Mouse (Mus musculus) lung, embryonic 15.5 days (tissue): Measurements from ENCODE around the gene 2010300C02Rik. TPM values are rescaled to one million over a fixed set of nuclear protein-coding genes. Genes with fewer than 3 reads are reported as not detected.
"Not testable (repeated sequence)": the region's sequence is repeated elsewhere in the genome, so short reads cannot be mapped to it uniquely, and the experiment has no call there.

Experiments used
- ATAC-seq: fragments of 200-750 bp; cut with Nextera tagmentation; 2 replicates; pipeline ENCODE4 v1.8.0; 2017; ENCODE audit warnings: moderate number of reproducible peaks, borderline replicate concordance; ENCODE audit not compliant: low FRiP score, low TSS enrichment; ENCODE audit errors: extremely low read depth
- H3K27ac ChIP-seq: fragments of 300-500 bp; sonication (generic); 2 replicates; pipeline ENCODE4 v1.5.1; 2015; ENCODE audit warnings: moderate library complexity, mild to moderate bottlenecking, inconsistent platforms
- H3K27me3 ChIP-seq: fragments of 300-500 bp; sonication (generic); 2 replicates; pipeline ENCODE4 v1.6.1; 2015; ENCODE audit warnings: inconsistent platforms
- H3K36me3 ChIP-seq: fragments of 300-500 bp; sonication (generic); 2 replicates; pipeline ENCODE4 v1.6.1; 2015; ENCODE audit warnings: inconsistent platforms
- H3K4me1 ChIP-seq: fragments of 300-500 bp; sonication (generic); 2 replicates; pipeline ENCODE4 v1.6.1; 2015; ENCODE audit warnings: inconsistent platforms
- H3K4me2 ChIP-seq: fragments of 300-500 bp; sonication (generic); 2 replicates; pipeline ENCODE4 v1.6.1; 2015; ENCODE audit warnings: inconsistent platforms, mild to moderate bottlenecking, moderate library complexity
- H3K4me3 ChIP-seq: fragments of 300-500 bp; sonication (generic); 2 replicates; pipeline ENCODE4 v1.5.1; 2015; ENCODE audit warnings: mild to moderate bottlenecking, inconsistent platforms
- H3K9ac ChIP-seq: fragments of 300-500 bp; sonication (generic); 2 replicates; pipeline ENCODE4 v1.6.1; 2015; ENCODE audit warnings: inconsistent platforms
- H3K9me3 ChIP-seq: fragments of 300-500 bp; sonication (generic); 2 replicates; pipeline ENCODE4 v1.6.1; 2016; ENCODE audit warnings: inconsistent platforms
- WGBS: fragments of 180-500 bp; shearing (Covaris S2); methylation state at CpG from one replicate; pipeline ENCODE4 v1.1.7; 2015; 5-methylcytosine and 5-hydroxymethylcytosine counted together
- polyA plus RNA-seq: library from polyadenylated mRNA; unstranded; fragments of >200 nt; fragmentation: Nextera tagmentation; extraction: Ambion mirVana; gene quantifications from 2 replicates; pipeline ENCODE4 v1.2.1, GENCODE M21; 2015

Gene 2010300C02Rik
- polyA plus RNA-seq, 1 experiment from 2014 or later, result 12.1 TPM

DNA sequence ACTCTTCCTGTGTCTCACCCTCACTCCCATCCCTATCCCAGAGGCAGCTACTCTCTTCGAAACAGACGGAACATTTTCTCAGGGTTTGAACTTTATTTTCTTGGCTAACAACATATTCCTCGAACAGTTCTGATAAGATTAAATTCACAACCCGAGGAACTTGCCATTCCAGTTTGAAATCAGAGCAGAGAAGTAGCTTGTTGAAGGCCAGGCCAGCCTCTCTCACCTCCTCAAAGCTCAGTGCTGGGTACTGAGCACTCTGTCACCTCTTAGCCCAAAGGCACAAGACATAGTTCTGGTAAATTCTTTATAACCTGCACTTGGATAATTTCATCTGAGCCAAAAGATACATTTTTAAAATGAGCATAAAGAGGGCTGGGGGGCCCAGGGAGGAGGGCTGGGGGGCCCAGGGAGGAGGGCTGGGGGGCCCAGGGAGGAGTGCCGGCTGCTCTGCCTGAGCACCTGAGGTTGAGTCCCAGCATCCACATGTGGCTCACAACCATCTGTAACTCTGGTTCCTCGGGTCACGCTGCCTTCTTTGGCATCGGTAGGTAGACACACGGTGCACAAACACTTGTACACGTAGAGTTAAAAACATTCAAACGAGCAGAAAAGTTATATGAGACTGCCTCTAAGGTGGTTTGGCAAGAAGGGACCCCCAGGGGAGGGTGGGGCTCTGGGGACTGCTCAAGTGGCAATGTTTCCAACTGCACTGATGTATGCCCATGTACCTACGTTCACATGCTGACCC, 104.4 kb downstream of the 2010300C02Rik start:
- Histone ChIP-seq H3K9me3 (no peaks in the 10 kb centered on the region), H3K4me2 (peak overlapping the region; percentile 19; the same call in 1 of the 2 replicates), H3K27ac (peak overlapping the region; percentile 87), H3K9ac (no peak overlapping the region), H3K36me3 (no peaks in the 10 kb centered on the region), H3K4me3 (no peak overlapping the region), H3K27me3 (no peaks in the 10 kb centered on the region), H3K4me1 (peaks cover 32% of the 10 kb centered on the region)
- peak; percentile 26; the same call in 1 of the 2 replicates for ATAC-seq
- 46% methylated on average over 12 of the region's 12 CpGs for WGBS

DNA sequence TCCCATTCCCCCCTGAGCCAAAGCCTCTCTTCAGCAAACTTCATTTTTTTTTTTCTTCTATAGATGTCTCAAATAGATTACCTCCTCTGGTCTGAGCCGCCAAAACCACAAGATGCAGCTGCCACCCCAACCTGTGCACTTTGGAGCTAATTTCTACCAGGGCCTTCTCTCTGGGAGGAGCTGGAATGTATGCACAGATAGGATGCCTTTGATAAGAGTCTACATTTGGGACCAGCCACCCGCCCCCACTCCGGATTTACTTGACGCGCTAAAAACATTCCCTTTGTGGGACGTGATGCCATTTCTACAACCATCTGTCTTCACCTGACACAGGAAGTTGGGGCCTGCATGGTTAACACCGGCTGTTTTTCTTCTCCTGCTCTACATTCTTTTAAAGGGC, 105.0 kb downstream of the 2010300C02Rik start:
- Histone ChIP-seq H3K4me2 (peak overlapping the region; percentile 19; the same call in 1 of the 2 replicates), H3K4me1 (peaks cover 32% of the 10 kb centered on the region), H3K27ac (peak overlapping the region; percentile 87), H3K27me3 (no peaks in the 10 kb centered on the region), H3K4me3 (no peak overlapping the region), H3K9ac (no peak overlapping the region), H3K36me3 (no peaks in the 10 kb centered on the region), H3K9me3 (no peaks in the 10 kb centered on the region)
- 9% methylated on average over 7 of the region's 7 CpGs for WGBS
- ATAC-seq, result no peak

DNA sequence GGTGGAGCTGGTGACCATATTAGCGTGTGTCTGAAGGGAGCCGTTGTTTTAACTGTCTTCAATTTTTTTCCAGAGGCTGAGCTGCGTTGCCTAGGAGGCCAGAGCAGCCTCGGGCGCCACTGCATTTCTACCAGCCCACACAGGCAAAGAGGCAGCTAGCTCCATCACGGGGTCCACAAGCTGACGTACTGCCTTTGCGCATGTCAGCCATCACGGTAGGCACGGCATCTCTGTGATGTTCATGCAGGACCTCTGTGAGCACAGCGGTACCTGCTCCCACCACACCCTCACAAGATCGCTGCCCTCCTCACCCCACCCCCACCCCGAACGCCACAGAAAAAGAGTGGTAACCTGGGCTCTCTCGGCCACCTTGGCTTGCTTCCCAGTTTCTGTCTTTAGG, 105.8 kb downstream of the 2010300C02Rik start:
- Histone ChIP-seq H3K27ac (peak overlapping the region; percentile 87), H3K36me3 (no peaks in the 10 kb centered on the region), H3K9ac (no peak overlapping the region), H3K9me3 (no peaks in the 10 kb centered on the region), H3K4me1 (peaks cover 32% of the 10 kb centered on the region), H3K27me3 (no peaks in the 10 kb centered on the region), H3K4me3 (no peak overlapping the region), H3K4me2 (0 out of 2 replicates have a peak overlapping the region, but pooled peaks have one; percentile 16)
- WGBS, result 40% methylated on average over 15 of the region's 15 CpGs
- no peak for ATAC-seq

DNA sequence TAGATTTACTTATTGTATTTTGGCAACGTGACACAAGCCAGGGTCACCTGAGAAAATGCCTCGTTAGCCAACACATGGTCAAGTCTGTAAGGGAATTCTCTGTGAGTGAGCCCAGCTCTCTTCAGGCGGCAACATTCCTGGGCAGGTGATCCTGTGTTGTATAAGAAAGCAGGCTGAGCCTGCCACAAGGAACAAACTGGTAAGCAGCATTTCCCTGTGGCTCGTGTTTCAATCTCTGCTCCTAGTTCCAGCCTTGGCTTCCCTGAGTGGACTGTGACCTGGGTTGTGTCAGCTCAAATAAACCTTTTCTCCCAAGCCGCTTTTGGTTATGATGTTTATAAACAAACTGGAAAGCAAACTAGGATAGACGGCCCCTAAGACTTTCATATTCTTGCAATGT, 108.9 kb downstream of the 2010300C02Rik start:
- Histone ChIP-seq H3K9ac (no peak overlapping the region), H3K4me2 (no peak overlapping the region), H3K4me3 (no peak overlapping the region), H3K36me3 (no peaks in the 10 kb centered on the region), H3K4me1 (peaks cover 25% of the 10 kb centered on the region), H3K27me3 (no peaks in the 10 kb centered on the region), H3K27ac (no peak overlapping the region), H3K9me3 (no peaks in the 10 kb centered on the region)
- no peak for ATAC-seq
- 54% methylated on average over 6 of the region's 6 CpGs for WGBS

DNA sequence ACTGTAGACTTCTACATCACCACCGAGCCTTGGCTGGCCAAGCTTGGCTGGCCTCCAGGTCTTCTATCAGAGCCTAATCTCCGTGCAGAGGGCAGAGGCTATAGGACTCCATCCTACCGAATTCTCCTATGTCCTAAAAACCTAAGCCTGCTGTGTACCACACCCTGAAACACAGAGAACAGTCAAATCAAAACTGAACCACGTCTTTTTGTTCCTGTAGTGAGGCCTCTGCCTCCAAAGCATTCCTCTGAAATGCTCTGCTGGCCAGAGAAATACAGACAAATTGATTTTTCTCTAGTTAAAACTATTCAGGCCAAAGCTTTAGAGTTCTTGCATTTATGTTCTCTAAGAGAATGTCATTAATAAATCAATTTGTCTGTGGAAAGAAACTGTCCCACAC, 109.6 kb downstream of the 2010300C02Rik start:
- Histone ChIP-seq H3K9ac (no peak overlapping the region), H3K27ac (no peak overlapping the region), H3K4me1 (peaks cover 19% of the 10 kb centered on the region), H3K4me3 (no peak overlapping the region), H3K27me3 (no peaks in the 10 kb centered on the region), H3K9me3 (no peaks in the 10 kb centered on the region), H3K36me3 (no peaks in the 10 kb centered on the region), H3K4me2 (no peak overlapping the region)
- no peak for ATAC-seq
- 57% methylated on average over 4 of the region's 4 CpGs for WGBS

DNA sequence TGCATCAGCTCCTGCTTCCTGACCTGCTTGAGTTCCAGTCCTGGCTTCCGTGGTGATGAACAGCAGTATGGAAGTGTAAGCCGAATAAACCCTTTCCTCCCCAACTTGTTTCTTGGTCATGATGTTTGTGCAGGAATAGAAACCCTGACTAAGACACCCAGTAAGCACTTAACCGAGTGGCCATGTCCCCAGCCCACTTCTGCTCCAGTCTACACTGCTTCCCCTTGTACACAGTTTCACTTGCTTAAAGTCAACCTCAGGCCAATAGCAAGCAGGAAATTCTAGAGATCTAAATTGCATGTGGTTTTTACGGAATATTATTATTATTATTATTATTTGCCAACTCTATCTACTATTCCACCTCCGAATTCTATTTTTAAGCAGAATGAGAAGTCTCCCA, 114.2 kb downstream of the 2010300C02Rik start:
- H3K27ac ChIP-seq, H3K4me2 ChIP-seq, H3K4me3 ChIP-seq, H3K36me3 ChIP-seq, ATAC-seq, H3K4me1 ChIP-seq, H3K9ac ChIP-seq, H3K27me3 ChIP-seq, H3K9me3 ChIP-seq: not testable (repeated sequence)
- WGBS, result 80% methylated on average over 5 of the region's 5 CpGs

DNA sequence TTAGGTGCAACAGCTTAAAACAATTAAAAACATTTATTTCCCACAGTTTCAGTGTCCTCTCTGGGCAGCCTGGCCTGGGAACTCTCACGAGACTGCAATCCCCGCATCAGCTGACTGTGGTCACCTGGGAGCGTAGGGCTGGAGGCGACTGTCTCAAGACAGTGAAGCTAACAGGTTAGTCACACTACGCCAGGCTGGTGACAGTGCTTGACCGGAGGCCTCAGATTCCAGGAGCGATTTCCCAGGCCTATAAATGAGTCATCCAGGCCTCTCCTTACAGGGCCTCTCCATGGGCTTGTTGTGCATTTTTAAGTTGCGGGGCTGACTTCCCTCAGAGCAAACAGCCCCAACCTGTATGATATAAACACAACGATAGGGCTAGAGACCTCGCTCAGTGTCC, 116.7 kb downstream of the 2010300C02Rik start:
- Histone ChIP-seq H3K4me1 (no peaks in the 10 kb centered on the region), H3K4me2 (no peak overlapping the region), H3K9ac (no peak overlapping the region), H3K4me3 (no peak overlapping the region), H3K9me3 (no peaks in the 10 kb centered on the region), H3K27me3 (no peaks in the 10 kb centered on the region), H3K27ac (no peak overlapping the region), H3K36me3 (no peaks in the 10 kb centered on the region)
- WGBS, result 86% methylated on average over 10 of the region's 10 CpGs
- ATAC-seq, result no peak

DNA sequence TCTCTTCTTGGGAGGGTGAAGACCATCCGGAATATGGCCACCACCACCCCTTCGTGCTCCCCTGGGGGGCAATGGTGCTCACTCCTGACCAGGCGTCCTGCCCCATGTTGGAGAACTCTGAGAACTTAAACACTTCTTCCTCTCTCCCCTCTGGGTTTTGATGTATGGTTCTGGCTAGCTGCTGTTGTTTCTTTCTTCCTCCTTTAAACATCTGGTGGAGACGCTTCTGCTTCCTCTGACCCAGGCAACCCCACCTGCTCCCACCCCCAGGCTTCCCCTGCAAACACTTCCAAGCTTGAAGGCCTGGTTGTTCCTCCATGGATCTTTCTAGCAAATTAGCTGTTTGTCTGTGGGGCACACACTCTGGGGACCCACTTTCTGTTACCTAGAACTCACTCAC, 117.6 kb downstream of the 2010300C02Rik start:
- Histone ChIP-seq H3K9ac (no peak overlapping the region), H3K36me3 (no peaks in the 10 kb centered on the region), H3K4me3 (no peak overlapping the region), H3K9me3 (no peaks in the 10 kb centered on the region), H3K27me3 (no peaks in the 10 kb centered on the region), H3K4me1 (no peaks in the 10 kb centered on the region), H3K4me2 (no peak overlapping the region), H3K27ac (no peak overlapping the region)
- 72% methylated on average over 4 of the region's 4 CpGs for WGBS
- ATAC-seq, result no peak

DNA sequence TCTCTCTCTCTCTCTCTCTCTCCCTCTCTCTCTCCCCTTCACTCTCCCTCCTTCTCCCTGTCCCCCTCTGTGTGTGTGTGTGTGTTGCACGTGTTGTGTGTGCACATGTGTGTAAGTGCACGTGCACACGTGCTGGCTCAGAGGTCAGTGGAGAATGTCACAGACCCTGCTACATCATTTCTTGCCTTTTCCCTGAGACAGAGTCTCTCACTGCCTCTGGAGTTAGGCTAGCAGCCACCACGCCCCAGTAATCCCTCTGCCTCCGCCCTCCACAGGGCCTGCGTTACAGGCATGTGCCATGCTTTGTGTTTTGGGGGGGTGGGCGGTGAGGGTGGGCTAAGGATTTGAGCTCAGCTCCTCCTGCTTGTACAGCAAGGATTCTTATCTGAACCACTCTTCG, 118.4 kb downstream of the 2010300C02Rik start:
- Histone ChIP-seq H3K27me3 (no peaks in the 10 kb centered on the region), H3K4me1 (no peaks in the 10 kb centered on the region), H3K36me3 (no peaks in the 10 kb centered on the region), H3K9me3 (no peaks in the 10 kb centered on the region), H3K9ac (no peak overlapping the region), H3K4me3 (no peak overlapping the region), H3K27ac (no peak overlapping the region), H3K4me2 (no peak overlapping the region)
- 84% methylated on average over 8 of the region's 8 CpGs for WGBS
- no peak for ATAC-seq

DNA sequence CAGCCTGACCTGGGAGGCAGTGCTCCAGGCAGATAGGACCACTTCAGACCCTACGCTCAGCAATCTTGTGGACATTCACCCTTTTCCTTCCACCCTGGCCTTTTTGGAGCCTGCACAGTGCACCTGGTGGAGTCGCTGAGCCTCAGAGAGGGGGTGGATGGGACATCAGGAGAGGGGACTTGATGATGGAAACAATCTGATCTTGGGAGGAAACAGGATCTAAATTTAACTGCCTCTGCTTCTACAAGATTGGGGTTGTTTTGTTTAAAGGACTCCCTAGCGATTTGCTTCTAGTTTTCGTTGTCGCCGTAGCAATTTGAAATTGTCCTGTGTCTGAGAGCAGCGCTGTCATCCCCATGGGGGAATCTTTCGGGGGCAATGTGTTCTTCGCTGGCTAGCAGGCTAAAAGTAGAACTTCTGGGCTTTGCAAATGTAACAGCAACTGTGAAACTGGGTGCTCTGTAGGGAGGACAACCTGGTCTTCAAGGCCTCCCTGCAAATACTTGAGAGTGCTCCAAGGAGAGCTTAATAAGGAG, 119.2 kb downstream of the 2010300C02Rik start:
- H3K4me3 ChIP-seq, result no peak overlapping the region
- no peak overlapping the region for H3K4me2 ChIP-seq
- no peak overlapping the region for H3K27ac ChIP-seq
- no peaks in the 10 kb centered on the region for H3K4me1 ChIP-seq
- ATAC-seq, result no peak
- H3K27me3 ChIP-seq, result no peaks in the 10 kb centered on the region
- no peak overlapping the region for H3K9ac ChIP-seq
- no peaks in the 10 kb centered on the region for H3K36me3 ChIP-seq
- WGBS, result 62% methylated on average over 9 of the region's 9 CpGs
- no peaks in the 10 kb centered on the region for H3K9me3 ChIP-seq

DNA sequence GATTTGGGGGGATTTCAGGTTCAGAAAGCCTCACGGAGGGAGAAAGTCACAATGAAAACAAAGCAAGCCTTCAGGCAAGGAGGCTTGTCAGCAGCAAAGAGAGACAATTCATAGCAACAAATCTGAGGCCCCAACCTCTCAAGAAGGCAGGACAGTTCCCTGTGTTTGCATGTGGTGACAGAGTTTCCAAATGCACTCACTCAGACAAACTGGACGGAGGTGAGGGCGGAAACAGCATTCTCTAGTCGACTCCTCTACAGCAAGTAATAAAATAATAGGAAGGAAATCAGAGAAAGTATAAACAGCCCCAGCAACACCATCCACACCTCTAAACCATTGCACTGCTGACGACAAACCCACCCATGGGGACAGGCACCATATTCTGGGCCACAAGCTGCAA, 120.9 kb downstream of the 2010300C02Rik start:
- no peak overlapping the region for H3K9ac ChIP-seq
- ATAC-seq, result no peak
- H3K4me1 ChIP-seq, result no peaks in the 10 kb centered on the region
- 59% methylated on average over 5 of the region's 5 CpGs for WGBS
- H3K4me2 ChIP-seq, result no peak overlapping the region
- no peaks in the 10 kb centered on the region for H3K36me3 ChIP-seq
- H3K27ac ChIP-seq, result no peak overlapping the region
- no peaks in the 10 kb centered on the region for H3K9me3 ChIP-seq
- H3K27me3 ChIP-seq, result no peaks in the 10 kb centered on the region
- no peak overlapping the region for H3K4me3 ChIP-seq

DNA sequence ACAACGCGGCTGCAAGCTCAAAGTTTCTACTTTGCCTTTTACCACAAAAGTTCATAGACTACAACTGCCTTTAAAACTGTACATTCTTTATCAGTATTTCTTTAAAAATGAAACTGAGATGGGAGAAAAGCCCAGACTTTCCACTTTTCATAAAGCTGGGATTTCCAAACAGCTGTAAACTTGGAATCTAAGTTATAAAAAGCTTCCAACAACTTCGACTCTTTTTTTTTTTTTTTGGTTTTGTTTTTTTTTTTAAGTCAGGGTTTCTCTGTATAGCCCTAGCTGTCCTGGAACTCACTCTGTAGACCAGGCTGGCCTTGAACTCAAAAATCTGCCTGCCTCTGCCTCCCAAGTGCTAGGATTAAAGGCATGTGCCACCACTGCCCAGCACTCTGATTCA, 125.1 kb downstream of the 2010300C02Rik start:
- not testable (repeated sequence) for H3K9ac ChIP-seq, H3K27ac ChIP-seq, H3K9me3 ChIP-seq, H3K27me3 ChIP-seq, H3K4me1 ChIP-seq, H3K36me3 ChIP-seq, H3K4me3 ChIP-seq, H3K4me2 ChIP-seq, ATAC-seq
- WGBS, result 68% methylated on average over 3 of the region's 3 CpGs
